Mouse (Mus musculus): Measurements from ENCODE around the gene Lmnb2. TPM values are rescaled to one million over a fixed set of nuclear protein-coding genes. Genes with fewer than 3 reads are reported as not detected.

Lmnb2 gene
- polyA plus RNA-seq, 1 experiment from 2014 or later, result 16.2 TPM

DNA sequence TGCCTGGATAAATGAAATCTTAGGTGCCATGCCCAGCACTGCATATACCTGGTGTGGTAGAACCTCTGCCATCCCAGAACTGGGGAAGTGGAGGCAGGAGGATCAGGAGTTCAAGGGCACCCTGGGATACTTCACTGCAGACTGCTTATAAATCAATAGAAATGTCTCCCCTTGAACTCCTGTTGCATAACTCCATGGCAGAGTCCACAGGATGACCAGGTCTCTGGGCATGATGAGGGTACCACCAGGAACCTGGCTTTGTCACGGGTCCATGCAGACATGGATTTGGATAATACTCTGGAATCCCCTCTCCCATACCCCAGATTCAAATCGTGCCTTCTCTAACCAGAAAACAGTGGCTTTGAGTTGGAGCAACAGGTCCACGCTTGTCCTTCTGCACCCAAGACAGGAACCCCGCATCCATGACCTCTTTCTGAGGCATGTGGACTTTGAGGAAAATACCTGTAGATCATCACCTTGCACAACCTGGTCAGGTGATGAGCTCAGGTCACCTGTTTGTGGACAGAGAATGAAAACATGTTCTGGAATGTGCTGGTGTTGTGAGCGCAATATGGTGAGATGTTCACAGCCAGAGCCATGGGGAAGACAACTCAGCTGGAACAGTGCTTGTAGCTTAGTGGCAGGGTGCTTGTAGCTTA, 41.1 kb upstream of the Lmnb2 start:
- 85% methylated on average over 5 of the region's 5 CpGs for WGBS
- no peak for ATAC-seq (replicated peaks; ENCODE audit: low FRiP score)
- Histone ChIP-seq H3K4me1 (replicated peaks; ENCODE audit: control insufficient read depth, insufficient read depth, low read length) (peaks cover 26% of the 10 kb centered on the region), H3K27ac (ENCODE audit: low read depth, low read length) (no peak overlapping the region), H3K9me3 (ENCODE audit: control insufficient read depth, low read length) (no peaks in the 10 kb centered on the region), H3K27me3 (replicated peaks; ENCODE audit: control insufficient read depth, insufficient read depth, low read length) (no peaks in the 10 kb centered on the region), H3K4me3 (ENCODE audit: low read depth, low read length) (no peak overlapping the region), H3K4me2 (no peak overlapping the region), H3K36me3 (ENCODE audit: control insufficient read depth, insufficient read depth, low read length) (no peaks in the 10 kb centered on the region), H3K9ac (ENCODE audit: low read depth, low read length) (no peak overlapping the region)
- DNase-seq (ENCODE audit: low spot score), result no peak

DNA sequence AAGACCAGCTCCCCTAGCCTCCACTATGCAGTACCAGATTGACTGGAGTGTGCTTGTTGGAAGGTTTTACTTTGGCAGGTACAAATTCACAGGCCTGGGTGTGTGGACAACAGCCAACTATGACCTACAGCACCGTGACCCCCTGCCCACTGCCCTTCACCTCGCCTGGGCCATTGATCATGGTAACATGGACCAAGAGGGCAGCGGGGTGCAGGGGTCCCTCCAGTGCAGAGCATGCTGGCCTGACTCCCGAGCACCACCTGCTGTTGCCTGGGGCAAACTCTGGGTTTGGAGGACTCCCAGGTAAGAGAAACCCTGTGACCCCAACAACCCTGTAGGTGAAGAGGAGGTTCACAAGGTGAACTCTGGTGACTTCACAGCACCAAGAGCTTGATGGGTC, 39.7 kb upstream of the Lmnb2 start:
- no peaks in the 10 kb centered on the region for H3K9me3 ChIP-seq (ENCODE audit: control insufficient read depth, low read length)
- no peak overlapping the region for H3K27ac ChIP-seq (ENCODE audit: low read depth, low read length)
- H3K4me2 ChIP-seq, result no peak overlapping the region
- no peaks in the 10 kb centered on the region for H3K36me3 ChIP-seq (ENCODE audit: control insufficient read depth, insufficient read depth, low read length)
- H3K4me3 ChIP-seq (ENCODE audit: low read depth, low read length), result no peak overlapping the region
- H3K9ac ChIP-seq (ENCODE audit: low read depth, low read length), result no peak overlapping the region
- H3K4me1 ChIP-seq (replicated peaks; ENCODE audit: control insufficient read depth, insufficient read depth, low read length), result peaks cover 16% of the 10 kb centered on the region
- DNase-seq (ENCODE audit: low spot score), result no peak
- 61% methylated on average over 4 of the region's 4 CpGs for WGBS
- no peaks in the 10 kb centered on the region for H3K27me3 ChIP-seq (replicated peaks; ENCODE audit: control insufficient read depth, insufficient read depth, low read length)
- ATAC-seq (replicated peaks; ENCODE audit: low FRiP score), result no peak

DNA sequence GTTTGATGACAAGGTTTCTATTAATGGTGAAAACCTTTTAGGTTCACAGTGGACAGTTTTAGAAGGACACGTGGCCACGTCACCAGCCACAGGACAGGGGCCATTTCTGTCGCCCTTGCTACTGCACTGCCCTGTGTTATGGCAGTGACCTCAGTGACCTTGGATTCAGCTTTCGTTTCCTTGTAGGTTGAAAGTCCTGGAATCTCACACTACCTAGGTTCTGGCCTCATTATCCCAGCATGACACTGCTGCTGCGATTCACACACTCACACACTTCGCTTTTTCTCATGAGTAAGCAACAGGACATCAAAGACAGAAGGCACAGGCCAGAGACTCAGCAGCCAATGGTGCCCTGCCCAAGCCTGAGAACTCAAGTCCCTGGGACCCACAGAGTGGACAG, 38.9 kb upstream of the Lmnb2 start:
- Histone ChIP-seq H3K9me3 (ENCODE audit: control insufficient read depth, low read length) (no peaks in the 10 kb centered on the region), H3K4me1 (replicated peaks; ENCODE audit: control insufficient read depth, insufficient read depth, low read length) (peaks cover 8% of the 10 kb centered on the region; the same call in 1 of the 2 replicates), H3K27ac (ENCODE audit: low read depth, low read length) (no peak overlapping the region), H3K27me3 (replicated peaks; ENCODE audit: control insufficient read depth, insufficient read depth, low read length) (no peaks in the 10 kb centered on the region), H3K4me3 (ENCODE audit: low read depth, low read length) (no peak overlapping the region), H3K9ac (ENCODE audit: low read depth, low read length) (no peak overlapping the region), H3K36me3 (ENCODE audit: control insufficient read depth, insufficient read depth, low read length) (no peaks in the 10 kb centered on the region), H3K4me2 (no peak overlapping the region)
- 77% methylated on average over 6 of the region's 6 CpGs for WGBS
- ATAC-seq (replicated peaks; ENCODE audit: low FRiP score), result no peak
- no peak for DNase-seq (ENCODE audit: low spot score)

DNA sequence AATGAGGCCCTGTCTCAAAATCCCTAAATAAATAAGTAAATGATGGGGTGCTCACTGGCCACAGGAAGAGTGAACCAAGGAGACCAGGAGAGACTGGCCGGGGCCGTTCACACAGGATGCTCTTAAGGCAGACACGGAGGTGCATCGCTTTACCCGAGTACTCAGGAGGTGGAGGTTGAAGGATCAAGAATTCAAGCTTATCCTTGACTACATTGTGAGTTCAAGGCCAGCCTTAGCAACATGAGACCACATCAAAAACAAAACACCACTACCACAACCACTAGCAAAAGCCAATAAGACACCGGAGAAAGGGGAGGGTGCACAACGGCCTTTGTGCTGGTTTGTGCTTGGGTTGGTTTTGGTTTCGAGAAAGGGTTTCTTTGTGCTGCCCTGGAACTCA, 38.3 kb upstream of the Lmnb2 start:
- 86% methylated on average over 8 of the region's 8 CpGs for WGBS
- no peak overlapping the region for H3K27ac ChIP-seq (ENCODE audit: low read depth, low read length)

DNA sequence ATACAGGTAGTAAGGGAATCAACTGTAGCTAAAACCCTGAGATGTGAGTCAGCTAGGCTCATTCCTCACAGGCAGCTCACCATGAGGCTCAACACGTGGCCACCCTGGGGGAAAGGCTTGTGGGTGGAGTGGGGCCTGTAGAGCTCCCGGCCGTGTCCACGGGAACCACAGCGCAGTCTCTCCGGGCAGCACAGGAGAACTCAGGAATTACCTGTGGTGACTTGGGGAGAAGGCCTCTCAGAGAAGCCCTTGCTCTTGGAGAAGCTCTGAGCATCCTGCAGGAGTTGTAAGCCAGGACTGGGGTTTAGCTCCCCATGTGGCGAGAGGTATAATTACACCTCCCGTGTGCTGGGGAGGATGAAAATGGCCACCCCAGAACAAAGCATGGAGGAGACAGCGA, 37.5 kb upstream of the Lmnb2 start:
- DNase-seq (ENCODE audit: low spot score), result no peak
- H3K4me2 ChIP-seq, result no peak overlapping the region
- 0 out of 2 replicates have a peak, but pooled peaks cover 2% of the 10 kb centered on the region for H3K4me1 ChIP-seq (replicated peaks; ENCODE audit: control insufficient read depth, insufficient read depth, low read length)
- no peak overlapping the region for H3K9ac ChIP-seq (ENCODE audit: low read depth, low read length)
- no peaks in the 10 kb centered on the region for H3K9me3 ChIP-seq (ENCODE audit: control insufficient read depth, low read length)
- no peak overlapping the region for H3K4me3 ChIP-seq (ENCODE audit: low read depth, low read length)
- H3K27ac ChIP-seq (ENCODE audit: low read depth, low read length), result no peak overlapping the region
- H3K36me3 ChIP-seq (ENCODE audit: control insufficient read depth, insufficient read depth, low read length), result no peaks in the 10 kb centered on the region
- WGBS, result 23% methylated on average over 9 of the region's 9 CpGs
- ATAC-seq (replicated peaks; ENCODE audit: low FRiP score), result no peak
- no peaks in the 10 kb centered on the region for H3K27me3 ChIP-seq (replicated peaks; ENCODE audit: control insufficient read depth, insufficient read depth, low read length)

More for the DNA sequence above, 38.3 kb upstream of the Lmnb2 start:
- DNase-seq (ENCODE audit: low spot score) (no peak), ATAC-seq (replicated peaks; ENCODE audit: low FRiP score) (no peak)
- no peaks in the 10 kb centered on the region for H3K27me3 ChIP-seq (replicated peaks; ENCODE audit: control insufficient read depth, insufficient read depth, low read length)
- H3K4me1 ChIP-seq (replicated peaks; ENCODE audit: control insufficient read depth, insufficient read depth, low read length), result peaks cover 3% of the 10 kb centered on the region; the same call in 1 of the 2 replicates
- H3K9me3 ChIP-seq (ENCODE audit: control insufficient read depth, low read length), result no peaks in the 10 kb centered on the region
- no peak overlapping the region for H3K4me3 ChIP-seq (ENCODE audit: low read depth, low read length)
- H3K36me3 ChIP-seq (ENCODE audit: control insufficient read depth, insufficient read depth, low read length), result no peaks in the 10 kb centered on the region
- no peak overlapping the region for H3K4me2 ChIP-seq
- no peak overlapping the region for H3K9ac ChIP-seq (ENCODE audit: low read depth, low read length)

DNA sequence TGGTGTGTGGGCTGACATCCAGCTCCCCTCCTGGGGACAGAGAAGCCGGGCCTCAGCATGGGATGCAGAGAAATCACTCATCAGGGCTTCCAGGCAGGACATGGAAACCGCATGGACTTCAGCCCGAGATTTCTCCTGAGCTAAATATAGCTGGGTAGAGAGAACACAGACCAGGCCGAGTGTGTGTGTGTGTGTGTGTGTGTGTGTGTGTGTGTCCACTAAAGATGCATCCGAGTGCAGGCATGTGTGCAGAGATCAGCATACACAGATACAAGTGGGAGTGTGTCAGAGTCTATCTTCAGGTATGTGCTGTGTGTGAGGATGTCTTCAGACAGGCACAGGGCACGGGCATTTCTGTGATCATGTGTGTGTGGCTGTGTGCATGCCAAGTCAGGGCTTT, 36.8 kb upstream of the Lmnb2 start:
- Histone ChIP-seq H3K27ac (ENCODE audit: low read depth, low read length) (no peak overlapping the region), H3K9ac (ENCODE audit: low read depth, low read length) (no peak overlapping the region), H3K4me2 (no peak overlapping the region), H3K9me3 (ENCODE audit: control insufficient read depth, low read length) (no peaks in the 10 kb centered on the region), H3K4me3 (ENCODE audit: low read depth, low read length) (no peak overlapping the region), H3K4me1 (replicated peaks; ENCODE audit: control insufficient read depth, insufficient read depth, low read length) (peaks cover 8% of the 10 kb centered on the region; the same call in 1 of the 2 replicates), H3K36me3 (ENCODE audit: control insufficient read depth, insufficient read depth, low read length) (no peaks in the 10 kb centered on the region), H3K27me3 (replicated peaks; ENCODE audit: control insufficient read depth, insufficient read depth, low read length) (no peaks in the 10 kb centered on the region)
- DNase-seq (ENCODE audit: low spot score), result no peak
- ATAC-seq (replicated peaks; ENCODE audit: low FRiP score), result no peak
- 68% methylated on average over 6 of the region's 6 CpGs for WGBS

DNA sequence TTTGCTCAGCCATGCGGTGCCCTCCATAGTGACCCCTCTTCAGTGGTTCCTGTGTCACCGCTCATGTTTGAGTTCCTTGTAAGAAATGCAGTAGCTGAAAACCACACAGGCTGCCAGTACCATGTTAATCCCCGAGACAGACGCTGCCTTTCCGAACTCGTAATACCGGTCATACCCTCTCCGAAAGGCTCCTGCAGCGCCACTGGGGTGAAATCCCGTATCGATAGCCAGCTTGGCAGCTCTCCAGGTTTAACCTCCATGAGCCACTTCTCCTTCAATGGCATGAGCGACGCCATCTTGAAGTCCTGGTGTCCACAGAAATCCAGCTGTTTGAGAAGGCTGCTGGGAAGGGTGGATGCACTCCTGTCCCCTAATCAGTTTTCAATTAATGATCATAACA, 36.4 kb upstream of the Lmnb2 start:
- no peak overlapping the region for H3K4me3 ChIP-seq (ENCODE audit: low read depth, low read length)
- H3K9me3 ChIP-seq (ENCODE audit: control insufficient read depth, low read length), result no peaks in the 10 kb centered on the region
- DNase-seq (ENCODE audit: low spot score) (no peak), ATAC-seq (replicated peaks; ENCODE audit: low FRiP score) (no peak)
- WGBS, result 86% methylated on average over 13 of the region's 13 CpGs
- no peaks in the 10 kb centered on the region for H3K27me3 ChIP-seq (replicated peaks; ENCODE audit: control insufficient read depth, insufficient read depth, low read length)
- H3K27ac ChIP-seq (ENCODE audit: low read depth, low read length), result no peak overlapping the region
- no peaks in the 10 kb centered on the region for H3K36me3 ChIP-seq (ENCODE audit: control insufficient read depth, insufficient read depth, low read length)
- no peak overlapping the region for H3K9ac ChIP-seq (ENCODE audit: low read depth, low read length)
- H3K4me1 ChIP-seq (replicated peaks; ENCODE audit: control insufficient read depth, insufficient read depth, low read length), result peaks cover 9% of the 10 kb centered on the region; the same call in 1 of the 2 replicates
- H3K4me2 ChIP-seq, result no peak overlapping the region

DNA sequence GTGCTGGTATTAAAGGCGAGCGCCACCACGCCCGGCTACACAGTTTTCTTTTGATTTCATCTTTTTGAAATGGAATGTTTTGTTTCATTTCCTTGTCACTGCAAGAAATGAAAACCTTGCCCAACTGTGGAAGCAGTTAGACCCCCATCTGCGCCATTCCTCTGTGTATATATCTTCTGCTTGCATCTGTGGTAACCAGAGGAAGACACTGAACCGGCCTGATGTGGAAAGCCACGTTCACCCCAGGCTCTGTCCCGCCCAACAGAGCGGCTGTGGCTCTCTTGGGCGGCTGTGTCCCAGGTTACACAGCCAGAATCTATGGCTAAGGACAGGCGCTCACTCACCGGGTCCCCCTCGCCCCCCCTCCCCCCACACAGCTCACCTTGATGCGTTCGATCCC, 34.4 kb upstream of the Lmnb2 start:
- Histone ChIP-seq H3K9me3 (ENCODE audit: control insufficient read depth, low read length) (no peaks in the 10 kb centered on the region), H3K4me3 (ENCODE audit: low read depth, low read length) (no peak overlapping the region), H3K4me1 (replicated peaks; ENCODE audit: control insufficient read depth, insufficient read depth, low read length) (peaks cover 9% of the 10 kb centered on the region; the same call in 1 of the 2 replicates), H3K36me3 (ENCODE audit: control insufficient read depth, insufficient read depth, low read length) (no peaks in the 10 kb centered on the region), H3K4me2 (no peak overlapping the region), H3K27me3 (replicated peaks; ENCODE audit: control insufficient read depth, insufficient read depth, low read length) (no peaks in the 10 kb centered on the region), H3K9ac (ENCODE audit: low read depth, low read length) (no peak overlapping the region), H3K27ac (ENCODE audit: low read depth, low read length) (no peak overlapping the region)
- ATAC-seq (replicated peaks; ENCODE audit: low FRiP score), result no peak
- DNase-seq (ENCODE audit: low spot score), result no peak
- WGBS, result 56% methylated on average over 15 of the region's 15 CpGs

DNA sequence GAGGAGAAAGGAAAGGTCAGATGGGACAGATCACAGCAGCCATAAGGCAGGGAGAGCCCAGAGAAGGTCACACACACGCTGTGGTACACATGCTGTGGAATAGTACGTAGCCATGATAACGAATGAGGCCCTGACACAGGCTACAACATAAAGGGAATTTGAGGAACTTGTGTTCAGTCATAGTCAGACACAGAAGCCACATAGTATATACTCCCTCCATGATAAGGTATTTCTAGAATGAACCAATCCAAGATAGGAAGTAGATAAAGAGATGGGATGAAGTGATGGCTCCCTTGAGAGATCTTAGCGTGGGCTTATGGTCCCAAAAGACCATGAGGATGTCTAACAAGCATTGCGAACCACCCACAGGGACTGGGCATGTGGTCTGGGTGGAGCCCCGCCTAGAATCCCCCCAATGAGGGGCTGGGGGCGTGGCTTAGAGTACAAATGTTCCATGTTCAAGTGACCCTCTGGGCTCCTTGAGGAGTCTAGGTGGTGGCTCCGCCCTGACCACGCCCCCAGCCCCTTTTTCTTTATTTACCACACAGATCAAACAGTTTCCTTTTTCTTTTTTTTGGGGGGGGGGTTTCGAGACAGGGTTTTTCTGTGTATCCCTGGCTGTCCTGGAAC, 33.8 kb upstream of the Lmnb2 start:
- Histone ChIP-seq H3K4me3 (ENCODE audit: low read depth, low read length) (no peak overlapping the region), H3K9me3 (ENCODE audit: control insufficient read depth, low read length) (no peaks in the 10 kb centered on the region), H3K36me3 (ENCODE audit: control insufficient read depth, insufficient read depth, low read length) (no peaks in the 10 kb centered on the region), H3K27me3 (replicated peaks; ENCODE audit: control insufficient read depth, insufficient read depth, low read length) (no peaks in the 10 kb centered on the region), H3K4me2 (no peak overlapping the region), H3K9ac (ENCODE audit: low read depth, low read length) (no peak overlapping the region), H3K4me1 (replicated peaks; ENCODE audit: control insufficient read depth, insufficient read depth, low read length) (peaks cover 9% of the 10 kb centered on the region; the same call in 1 of the 2 replicates), H3K27ac (ENCODE audit: low read depth, low read length) (no peak overlapping the region)
- ATAC-seq (replicated peaks; ENCODE audit: low FRiP score) (no peak), DNase-seq (ENCODE audit: low spot score) (no peak)
- 70% methylated on average over 10 of the region's 10 CpGs for WGBS
